Mouse (Mus musculus): ENCODE data around the gene Btbd2.

The Btbd2 gene

GRCm38 (mm10) chr10:80687850-80688249 is 31.0 kb upstream of the Btbd2 start:
- DNase-seq (ENCODE audit: low spot score in 2 of 2), result no peak

GRCm38 (mm10) chr10:80686617-80687016 is 29.7 kb upstream of the Btbd2 start:
- DNase-seq (ENCODE audit: low spot score in 2 of 2), result no peak

GRCm38 (mm10) chr10:80684984-80685383 is 28.1 kb upstream of the Btbd2 start:
- no peak for DNase-seq (ENCODE audit: low spot score in 2 of 2)

GRCm38 (mm10) chr10:80684214-80684613 is 27.3 kb upstream of the Btbd2 start:
- no peak for DNase-seq (ENCODE audit: low spot score in 2 of 2)

GRCm38 (mm10) chr10:80683647-80684046 is 26.8 kb upstream of the Btbd2 start:
- DNase-seq (ENCODE audit: low spot score in 2 of 2), result no peak

GRCm38 (mm10) chr10:80682003-80682402 is 25.1 kb upstream of the Btbd2 start:
- no peak for DNase-seq (ENCODE audit: low spot score in 2 of 2)

DNA sequence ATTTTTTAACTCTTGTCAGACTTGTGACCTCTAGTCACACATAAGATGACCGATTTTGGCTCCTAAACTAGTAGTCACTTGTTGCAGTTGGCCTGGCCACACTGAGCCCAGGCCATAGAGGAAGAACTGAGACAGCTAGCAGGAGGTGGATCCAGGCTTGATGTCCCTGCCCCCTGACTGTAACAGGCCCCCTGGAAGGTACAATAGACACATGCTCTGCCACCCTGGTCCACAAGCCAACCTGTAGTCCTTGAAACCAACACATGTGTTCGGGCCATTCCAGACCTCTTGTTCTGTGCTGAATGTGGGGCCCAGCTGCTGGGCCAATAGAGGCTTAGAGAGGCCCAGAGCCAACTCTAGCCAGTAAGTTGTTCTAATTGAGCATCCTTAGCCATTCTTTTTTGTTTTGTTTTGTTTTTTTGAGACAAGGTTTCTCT is 23.4 kb upstream of the Btbd2 start:
- no peak for DNase-seq (ENCODE audit: low spot score in 2 of 2)

DNA sequence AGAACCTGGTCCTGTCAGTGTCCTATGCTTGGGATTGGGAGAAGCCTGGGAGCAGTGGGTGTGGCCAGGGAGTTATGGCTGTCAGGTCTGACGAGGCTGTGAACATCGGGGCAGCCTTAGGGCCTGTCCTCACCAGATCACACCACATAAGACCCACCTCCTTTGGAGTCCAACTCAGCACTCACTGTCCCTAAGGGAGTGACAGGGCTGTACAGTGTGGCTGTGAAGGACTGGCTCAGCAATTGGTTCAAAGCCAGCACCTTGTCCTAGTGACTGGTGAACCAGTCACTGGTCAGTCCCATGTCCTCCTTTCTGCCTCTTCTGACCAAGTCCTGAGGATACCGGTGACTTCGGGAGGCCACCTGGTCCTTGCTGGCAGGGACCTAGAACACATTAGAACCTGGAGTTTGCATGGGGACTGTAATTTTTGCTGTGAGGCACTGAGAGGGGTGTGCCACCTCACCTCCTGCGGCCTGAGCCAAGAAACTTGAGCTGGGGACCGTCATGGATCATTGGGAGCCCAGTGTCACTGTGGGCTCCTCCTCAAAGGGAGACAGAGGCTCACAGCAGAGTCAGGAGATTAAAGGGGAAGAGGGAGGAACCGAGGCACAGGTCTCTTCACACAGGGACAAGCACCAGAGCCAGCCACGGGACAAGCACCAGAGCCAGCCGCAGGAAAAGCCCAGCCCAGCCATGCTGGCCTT is 22.8 kb upstream of the Btbd2 start:
- DNase-seq (ENCODE audit: low spot score in 2 of 2), result no peak

DNA sequence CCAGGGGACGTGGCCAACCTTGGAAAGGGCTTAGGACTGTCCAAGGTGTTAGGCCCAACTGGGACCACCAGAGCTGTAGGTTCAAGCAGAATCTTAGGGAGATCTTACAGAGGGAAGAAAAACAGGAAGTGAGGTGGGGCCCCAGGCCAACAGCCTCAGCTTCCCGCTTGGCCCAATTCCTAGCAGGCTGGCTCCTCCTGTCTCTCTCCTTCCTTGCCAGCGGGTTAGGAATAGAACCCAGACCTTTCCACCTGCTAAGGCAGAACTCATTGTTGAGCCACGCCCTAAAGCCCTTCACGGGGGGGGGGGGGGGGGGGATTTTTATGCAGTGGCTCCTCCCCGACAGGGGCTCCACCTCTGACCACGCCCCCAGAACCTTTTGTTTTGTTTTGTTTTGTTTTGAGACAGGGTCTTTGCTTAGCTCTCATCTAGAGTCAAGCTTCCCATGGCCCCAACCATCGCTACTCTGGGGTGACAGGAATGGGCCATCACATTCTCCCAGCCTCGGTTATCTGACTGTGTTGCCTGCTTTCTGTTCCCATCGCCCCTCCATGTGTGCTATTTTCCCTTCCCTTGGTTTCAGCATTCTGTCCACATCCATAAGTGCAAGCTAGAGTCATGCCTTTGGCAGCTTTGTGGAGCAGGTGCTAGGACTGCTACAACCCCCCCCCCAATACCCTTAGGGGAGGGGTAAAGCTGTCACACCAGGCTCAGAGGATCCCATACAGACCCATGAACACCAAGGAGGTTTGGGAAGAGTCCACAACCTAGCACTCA is 21.9 kb upstream of the Btbd2 start:
- no peak for DNase-seq (ENCODE audit: low spot score in 2 of 2)

DNA sequence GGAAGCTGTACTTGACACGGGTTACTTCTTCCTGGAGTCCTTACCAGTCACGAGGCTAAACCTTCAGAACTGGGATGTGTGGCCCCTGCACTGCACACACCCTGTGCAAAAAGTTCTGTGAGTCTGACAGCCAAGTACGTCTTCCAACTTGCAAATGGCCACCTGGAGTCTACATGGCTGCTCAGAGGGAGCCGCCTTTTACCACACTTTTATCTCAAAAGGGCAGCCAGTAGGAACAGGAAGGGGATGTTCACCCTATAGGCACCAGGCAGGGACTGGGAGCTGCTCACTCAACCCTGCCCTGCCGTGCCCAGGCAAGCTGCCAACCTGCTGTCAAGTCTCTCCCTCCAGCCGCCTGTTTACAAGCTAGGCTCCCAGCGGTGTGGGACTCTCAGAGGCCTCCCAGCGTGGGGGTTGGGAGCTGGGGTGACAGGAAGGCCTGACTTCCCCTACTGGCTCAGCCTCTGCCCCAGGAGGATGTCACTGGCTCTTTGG is 21.1 kb upstream of the Btbd2 start, which contains the start of gene Mknk2:
TSS of gene Mknk2 (minus strand) at position 171 of the 495 bp plus-strand sequence.
- peak; percentile 84 to 85 for DNase-seq (ENCODE audit: low spot score in 2 of 2)

GRCm38 (mm10) chr10:80677128-80677875 is 20.4 kb upstream of the Btbd2 start:
- DNase-seq (ENCODE audit: low spot score in 2 of 2), result no peak

GRCm38 (mm10) chr10:80676198-80676928 is 19.5 kb upstream of the Btbd2 start:
- DNase-seq (ENCODE audit: low spot score in 2 of 2), result peak; percentile 99

GRCm38 (mm10) chr10:80675405-80676197 is 18.7 kb upstream of the Btbd2 start:
- no peak for DNase-seq (ENCODE audit: low spot score in 2 of 2)

DNA sequence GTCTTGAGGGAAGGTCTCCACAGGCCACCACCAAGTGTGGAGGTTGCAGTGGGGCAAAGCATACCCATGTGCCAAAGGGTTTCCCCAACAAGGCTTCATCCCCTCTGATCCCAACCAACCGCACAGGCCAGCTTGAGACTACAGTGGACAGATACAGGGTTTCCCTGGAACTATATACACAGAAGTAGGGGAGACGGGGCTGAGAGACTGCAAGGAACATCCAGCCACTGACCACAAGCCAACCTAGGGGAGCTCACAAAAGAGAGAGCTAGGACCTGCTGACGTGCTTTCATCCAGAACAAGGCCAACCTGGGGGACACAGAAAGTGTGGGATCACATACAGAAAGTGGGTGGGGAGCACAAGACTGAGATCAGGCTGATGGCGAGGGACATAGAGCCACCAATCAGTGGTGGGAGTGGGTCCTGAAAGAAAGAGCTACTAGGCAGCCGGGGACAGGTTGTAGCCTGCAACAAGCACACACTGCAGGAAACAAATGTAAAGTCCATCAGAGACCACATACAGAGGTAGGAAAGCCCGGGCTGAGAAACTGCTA is 18.1 kb upstream of the Btbd2 start:
- DNase-seq (ENCODE audit: low spot score in 2 of 2), result no peak

GRCm38 (mm10) chr10:80674161-80674711 is 17.4 kb upstream of the Btbd2 start:
- DNase-seq (ENCODE audit: low spot score in 2 of 2), result no peak

GRCm38 (mm10) chr10:80673690-80674089 is 16.8 kb upstream of the Btbd2 start:
- no peak for DNase-seq (ENCODE audit: low spot score in 2 of 2)

GRCm38 (mm10) chr10:80671936-80672690 is 15.2 kb upstream of the Btbd2 start:
- no peak for DNase-seq (ENCODE audit: low spot score in 2 of 2)

DNA sequence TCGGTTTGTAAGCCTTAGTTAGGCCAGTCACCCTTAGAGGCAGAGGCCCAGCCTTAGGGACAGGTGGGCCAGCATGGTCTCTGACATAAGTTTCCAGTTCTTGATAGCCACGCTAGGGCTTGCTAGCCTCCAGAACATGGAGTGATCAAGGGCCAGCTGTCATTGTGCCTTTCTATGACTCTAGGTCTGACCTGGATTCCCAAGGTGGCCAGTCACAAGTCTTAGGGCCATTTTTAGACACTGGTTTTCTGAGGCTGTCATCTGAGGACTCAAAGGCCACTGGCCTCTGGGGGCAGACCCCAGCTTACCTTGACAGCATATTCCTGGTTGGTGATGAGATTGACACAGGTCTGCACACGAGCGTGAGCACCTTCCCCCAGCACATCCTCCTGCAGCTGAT is 14.4 kb upstream of the Btbd2 start:
- no peak for DNase-seq (ENCODE audit: low spot score in 2 of 2)

GRCm38 (mm10) chr10:80670531-80670930 is 13.7 kb upstream of the Btbd2 start:
- no peak for DNase-seq (ENCODE audit: low spot score in 2 of 2)

Data from frontal cortex, postnatal 10 days (tissue).